Mouse (Mus musculus) kidney, embryonic 14.5 days (tissue): ENCODE data around the gene Car11. TPM values are rescaled to one million over a fixed set of nuclear protein-coding genes. Genes with fewer than 3 reads are reported as not detected.

Experiments used
- ATAC-seq: fragments of 200-750 bp; cut with Nextera tagmentation; 2 replicates; pipeline ENCODE4 v1.8.0; 2017; ENCODE audit warnings: moderate number of reproducible peaks, mild to moderate bottlenecking, moderate TSS enrichment, moderate library complexity; ENCODE audit not compliant: low FRiP score, low TSS enrichment
- H3K27ac ChIP-seq: fragments of 300-500 bp; sonication (generic); 2 replicates; pipeline ENCODE4 v1.5.1; 2014; ENCODE audit warnings: low read depth, mild to moderate bottlenecking, low read length, moderate library complexity, mixed read lengths
- H3K27me3 ChIP-seq: fragments of 300-500 bp; sonication (generic); 2 replicates; pipeline ENCODE4 v1.6.1; 2014; ENCODE audit warnings: mild to moderate bottlenecking, low read length; ENCODE audit not compliant: control insufficient read depth, insufficient read depth
- H3K36me3 ChIP-seq: fragments of 300-500 bp; sonication (generic); 2 replicates; pipeline ENCODE4 v1.6.1; 2014; ENCODE audit warnings: low read length, mixed read lengths; ENCODE audit not compliant: control insufficient read depth, insufficient read depth
- H3K4me1 ChIP-seq: fragments of 300-500 bp; sonication (generic); 2 replicates; pipeline ENCODE4 v1.6.1; 2014; ENCODE audit warnings: low read length, mixed read lengths; ENCODE audit not compliant: control insufficient read depth, insufficient read depth
- H3K4me2 ChIP-seq: fragments of 300-500 bp; sonication (generic); replicated peaks from 2 replicates; pipeline ENCODE4 v1.6.1; 2014; ENCODE audit warnings: low read depth, mild to moderate bottlenecking, low read length
- H3K4me3 ChIP-seq: fragments of 300-500 bp; sonication (generic); 2 replicates; pipeline ENCODE4 v1.5.1; 2014; ENCODE audit warnings: mild to moderate bottlenecking, low read length
- H3K9ac ChIP-seq: fragments of 300-500 bp; sonication (generic); 2 replicates; pipeline ENCODE4 v1.6.1; 2014; ENCODE audit warnings: low read depth, mild to moderate bottlenecking, low read length, moderate library complexity
- H3K9me3 ChIP-seq: fragments of 300-500 bp; sonication (generic); 2 replicates; pipeline ENCODE4 v1.6.1; 2016; ENCODE audit warnings: low read length; ENCODE audit not compliant: control insufficient read depth
- WGBS: fragments of 180-500 bp; shearing (Covaris S2); extraction: QIAGEN DNeasy Blood & Tissue Kit; methylation state at CpG from one replicate; pipeline ENCODE4 v1.1.7; 2014; 5-methylcytosine and 5-hydroxymethylcytosine counted together
- polyA plus RNA-seq: library from polyadenylated mRNA; unstranded; fragments of >200 nt; fragmentation: Nextera tagmentation; extraction: Ambion mirVana; gene quantifications from 2 replicates; pipeline ENCODE4 v1.2.1, GENCODE M21; 2014

Gene Car11
- polyA plus RNA-seq, 1 experiment from 2014 or later, result 6.9 TPM

DNA sequence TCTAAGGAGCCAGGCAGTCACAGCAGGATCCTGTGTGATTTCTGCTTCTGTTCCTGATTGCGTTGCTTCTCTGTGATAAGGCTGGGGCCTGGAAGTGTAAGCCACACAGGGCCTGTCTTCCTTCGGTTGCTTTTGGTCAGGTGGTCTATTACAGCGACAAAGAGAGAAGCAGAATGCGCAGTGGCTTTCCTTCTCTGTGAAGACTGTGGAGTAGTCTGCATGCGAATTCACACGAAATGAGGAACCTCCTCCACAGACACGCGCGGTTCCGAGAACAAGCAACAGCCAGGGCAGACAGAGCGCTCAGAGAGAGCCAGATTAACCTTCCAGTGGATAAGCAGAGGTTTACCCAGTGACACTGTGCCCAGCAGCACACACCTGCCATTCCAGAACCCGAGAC, 41.7 kb downstream of the Car11 start:
- ATAC-seq, result no peak
- Histone ChIP-seq H3K27ac (no peak overlapping the region), H3K4me3 (no peak overlapping the region), H3K4me2 (no peak overlapping the region), H3K27me3 (no peaks in the 10 kb centered on the region), H3K36me3 (no peaks in the 10 kb centered on the region), H3K9me3 (no peaks in the 10 kb centered on the region), H3K9ac (no peak overlapping the region), H3K4me1 (no peaks in the 10 kb centered on the region)
- WGBS, result 94% methylated on average over 12 of the region's 12 CpGs

DNA sequence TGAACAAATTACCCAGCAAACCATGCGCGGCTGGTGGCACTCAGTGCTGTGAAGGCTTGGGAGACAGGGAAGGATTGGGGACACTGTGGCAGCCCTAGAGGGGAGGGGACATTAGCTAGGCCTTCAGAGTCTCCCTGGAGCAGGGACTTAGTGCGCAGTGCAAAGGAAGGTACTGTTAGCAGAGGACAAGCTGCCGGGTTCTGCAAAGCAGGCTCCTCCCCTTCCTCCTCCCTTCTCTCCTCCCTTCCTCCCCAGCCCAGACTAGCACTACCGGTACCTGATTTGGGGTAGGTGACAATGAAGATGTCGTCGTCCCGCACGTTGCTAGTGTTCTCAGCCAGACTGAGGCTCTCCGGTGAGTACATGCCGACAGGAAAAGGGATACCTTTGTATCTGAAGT, 42.1 kb downstream of the Car11 start:
- Histone ChIP-seq H3K4me1 (no peaks in the 10 kb centered on the region), H3K9me3 (peaks cover 3% of the 10 kb centered on the region; the same call in 1 of the 2 replicates), H3K9ac (no peak overlapping the region), H3K27ac (no peak overlapping the region), H3K36me3 (no peaks in the 10 kb centered on the region), H3K27me3 (no peaks in the 10 kb centered on the region), H3K4me2 (peak overlapping the region; percentile 46), H3K4me3 (peak overlapping the region; percentile 30)
- ATAC-seq, result 0 out of 2 replicates have a peak, but pooled peaks have one; percentile 25
- whole genome bisulfite sequencing, result 35% methylated on average over 11 of the region's 11 CpGs

DNA sequence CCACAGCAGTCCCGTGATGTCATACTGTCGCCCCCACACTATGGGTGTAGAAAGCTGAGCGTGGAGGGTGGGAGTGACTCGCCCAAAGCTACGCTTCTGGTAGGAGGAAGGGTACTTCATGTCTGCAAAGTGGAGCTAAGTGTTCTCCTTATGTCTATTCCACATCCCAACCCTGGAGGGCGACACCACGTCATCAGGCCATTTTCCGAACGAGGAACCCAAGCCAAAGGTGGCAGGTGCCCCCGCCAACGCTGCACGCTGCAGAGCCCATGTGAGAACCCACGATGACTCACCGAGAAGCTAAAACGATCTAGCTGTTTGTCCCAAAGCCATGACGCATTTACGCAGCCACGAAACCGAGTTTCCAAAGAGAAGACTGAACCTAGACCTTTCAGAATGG, 42.7 kb downstream of the Car11 start:
- 43% methylated on average over 19 of the region's 19 CpGs for WGBS
- Histone ChIP-seq H3K4me3 (peak overlapping the region; percentile 30), H3K27me3 (no peaks in the 10 kb centered on the region), H3K4me1 (no peaks in the 10 kb centered on the region), H3K27ac (no peak overlapping the region), H3K9me3 (peaks cover 4% of the 10 kb centered on the region; the same call in 1 of the 2 replicates), H3K9ac (no peak overlapping the region), H3K4me2 (peak overlapping the region; percentile 46), H3K36me3 (no peaks in the 10 kb centered on the region)
- ATAC-seq, result no peak

DNA sequence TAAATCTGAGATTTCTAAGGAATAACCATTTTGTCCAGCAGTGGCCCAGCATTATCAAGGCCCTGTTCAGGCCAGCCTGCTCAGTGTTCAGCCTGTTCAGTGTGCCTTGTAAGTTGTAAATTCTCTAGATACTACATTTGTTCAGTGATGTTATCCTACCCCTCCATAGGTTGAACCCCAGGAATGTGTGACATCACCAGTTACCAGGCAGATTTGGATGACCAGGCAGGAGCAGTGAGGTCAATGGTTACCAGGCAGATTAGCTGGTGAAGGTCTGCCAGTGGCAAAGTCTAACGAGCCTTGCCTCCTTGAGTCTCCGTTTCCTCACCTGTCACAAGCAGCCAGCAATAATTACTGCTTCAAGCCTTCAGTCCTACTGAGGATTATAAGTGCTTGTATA, 44.7 kb downstream of the Car11 start:
- Histone ChIP-seq H3K27ac (no peak overlapping the region), H3K4me1 (peaks cover 4% of the 10 kb centered on the region; the same call in 1 of the 2 replicates), H3K36me3 (no peaks in the 10 kb centered on the region), H3K9me3 (peaks cover 4% of the 10 kb centered on the region; the same call in 1 of the 2 replicates), H3K4me2 (no peak overlapping the region), H3K27me3 (no peaks in the 10 kb centered on the region), H3K4me3 (no peak overlapping the region), H3K9ac (no peak overlapping the region)
- 28% methylated on average over 2 of the region's 2 CpGs for WGBS
- peak; percentile 56 for ATAC-seq

DNA sequence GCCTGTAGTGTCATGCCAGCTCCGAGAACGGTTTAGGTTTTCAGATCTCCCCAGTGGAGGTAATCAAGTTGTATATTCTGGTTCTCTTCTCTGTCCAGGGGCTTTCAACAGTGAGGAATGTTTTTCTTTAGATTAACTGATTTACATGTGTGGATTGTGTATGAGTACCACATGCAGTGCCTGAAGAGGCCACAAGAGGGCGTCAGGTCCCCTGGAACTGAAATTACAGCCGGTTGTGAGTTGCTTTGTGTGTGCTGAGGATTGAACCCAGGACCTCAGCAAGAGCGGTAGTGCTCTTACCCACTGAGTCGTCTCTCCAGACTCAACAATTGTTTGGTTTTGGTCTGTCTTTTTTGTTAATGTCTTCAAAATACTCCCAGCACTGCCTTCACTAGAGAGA, 46.9 kb downstream of the Car11 start:
- H3K27ac ChIP-seq, result no peak overlapping the region
- peaks cover 8% of the 10 kb centered on the region for H3K4me1 ChIP-seq
- H3K4me2 ChIP-seq, result no peak overlapping the region
- no peak overlapping the region for H3K9ac ChIP-seq
- peaks cover 4% of the 10 kb centered on the region; the same call in 1 of the 2 replicates for H3K9me3 ChIP-seq
- no peak overlapping the region for H3K4me3 ChIP-seq
- WGBS, result 73% methylated on average over 6 of the region's 6 CpGs
- H3K27me3 ChIP-seq, result no peaks in the 10 kb centered on the region
- ATAC-seq, result no peak
- no peaks in the 10 kb centered on the region for H3K36me3 ChIP-seq

DNA sequence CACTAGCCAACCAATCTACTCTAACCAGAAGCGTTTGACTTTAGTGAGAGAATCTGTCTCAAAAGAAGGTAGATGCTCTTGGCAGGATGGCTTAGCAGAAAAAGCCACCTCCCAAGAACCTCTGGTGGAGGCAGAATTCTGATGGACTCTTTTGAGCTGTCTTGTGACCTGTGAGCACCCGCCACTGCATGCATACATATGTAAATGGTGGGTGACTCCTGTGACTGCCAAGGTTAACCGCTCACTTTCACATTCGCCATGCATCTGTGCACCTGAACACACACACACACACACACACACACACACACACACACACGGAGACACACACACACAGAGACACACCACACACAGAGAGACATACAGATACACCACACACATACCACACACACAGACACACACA, 47.8 kb downstream of the Car11 start:
- Histone ChIP-seq H3K9me3 (peaks cover 4% of the 10 kb centered on the region; the same call in 1 of the 2 replicates), H3K4me1 (peaks cover 8% of the 10 kb centered on the region), H3K4me3 (no peak overlapping the region), H3K27ac (no peak overlapping the region), H3K4me2 (no peak overlapping the region), H3K36me3 (no peaks in the 10 kb centered on the region), H3K9ac (no peak overlapping the region), H3K27me3 (no peaks in the 10 kb centered on the region)
- WGBS, result 91% methylated on average over 5 of the region's 5 CpGs
- ATAC-seq, result no peak

DNA sequence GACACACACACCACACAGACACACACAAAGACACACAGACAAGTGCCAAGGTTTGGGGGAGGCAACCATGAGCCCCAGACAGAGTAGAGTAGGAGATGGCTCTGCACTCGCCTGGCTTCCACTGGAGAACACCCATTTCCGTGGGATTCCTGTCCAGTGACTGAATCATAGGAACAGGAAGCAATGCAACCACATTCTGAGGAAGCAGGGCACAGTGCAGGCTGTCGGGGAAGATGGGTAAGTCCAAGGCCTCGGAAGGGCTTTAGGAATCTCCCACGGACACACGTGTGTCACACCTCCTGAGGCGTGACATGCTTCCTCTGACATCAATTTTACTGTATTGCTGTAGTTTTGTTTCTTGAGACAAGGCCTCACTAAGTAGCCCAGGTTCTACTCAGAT, 48.5 kb downstream of the Car11 start:
- no peak overlapping the region for H3K9ac ChIP-seq
- no peaks in the 10 kb centered on the region for H3K27me3 ChIP-seq
- no peaks in the 10 kb centered on the region for H3K36me3 ChIP-seq
- H3K4me3 ChIP-seq, result no peak overlapping the region
- no peak overlapping the region for H3K27ac ChIP-seq
- H3K9me3 ChIP-seq, result peaks cover 4% of the 10 kb centered on the region; the same call in 1 of the 2 replicates
- peaks cover 8% of the 10 kb centered on the region for H3K4me1 ChIP-seq
- WGBS, result 70% methylated on average over 7 of the region's 7 CpGs
- ATAC-seq, result no peak
- H3K4me2 ChIP-seq, result no peak overlapping the region

DNA sequence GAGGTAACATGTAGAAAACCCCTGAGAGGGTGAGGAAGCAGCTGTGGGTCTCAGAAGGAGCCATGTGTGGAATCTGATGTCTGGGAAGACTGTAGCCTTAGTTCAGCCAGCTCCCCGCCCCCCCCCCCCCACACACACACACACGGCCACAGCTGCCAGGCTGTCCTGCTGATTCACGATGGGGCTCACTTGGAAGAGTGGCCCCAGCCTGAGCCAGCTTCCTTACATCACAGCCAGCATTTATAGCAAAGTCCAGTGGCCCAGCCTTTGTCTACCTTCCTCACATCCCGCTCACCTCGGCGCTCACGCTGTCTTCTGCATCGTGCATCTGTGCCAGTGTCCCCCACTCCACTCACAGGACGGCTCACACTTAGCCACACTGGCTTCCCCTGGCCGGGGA, 49.8 kb downstream of the Car11 start:
- H3K36me3 ChIP-seq, result no peaks in the 10 kb centered on the region
- WGBS, result 33% methylated on average over 9 of the region's 10 CpGs
- H3K9ac ChIP-seq, result no peak overlapping the region
- H3K4me2 ChIP-seq, result no peak overlapping the region
- no peaks in the 10 kb centered on the region for H3K27me3 ChIP-seq
- H3K27ac ChIP-seq, result no peak overlapping the region
- ATAC-seq, result peak; percentile 38; the same call in 1 of the 2 replicates
- no peak overlapping the region for H3K4me3 ChIP-seq
- peaks cover 8% of the 10 kb centered on the region for H3K4me1 ChIP-seq
- peaks cover 4% of the 10 kb centered on the region; the same call in 1 of the 2 replicates for H3K9me3 ChIP-seq

DNA sequence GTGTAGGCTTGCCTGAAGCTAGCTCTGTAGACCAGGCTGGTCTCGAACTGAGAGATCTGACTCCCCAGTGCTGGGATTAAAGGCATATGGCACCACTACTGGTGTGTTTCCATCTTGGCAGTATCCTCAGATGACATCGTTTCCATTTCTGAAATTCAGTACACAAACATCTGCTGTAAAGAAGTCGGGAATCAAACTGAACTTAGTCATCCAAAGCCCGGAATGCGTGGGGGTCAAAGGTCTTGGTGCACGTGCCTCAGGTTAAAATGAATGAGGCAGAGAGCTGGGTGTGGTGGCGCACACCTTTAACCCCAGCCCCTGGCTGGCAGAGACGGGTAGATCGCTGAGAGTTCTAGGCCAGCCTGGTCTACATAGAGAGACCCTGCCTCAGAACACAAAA, 50.5 kb downstream of the Car11 start:
- H3K4me1 ChIP-seq, result peaks cover 8% of the 10 kb centered on the region
- H3K9ac ChIP-seq, result no peak overlapping the region
- H3K36me3 ChIP-seq, result no peaks in the 10 kb centered on the region
- H3K4me2 ChIP-seq, result no peak overlapping the region
- H3K27me3 ChIP-seq, result no peaks in the 10 kb centered on the region
- 66% methylated on average over 9 of the region's 9 CpGs for WGBS
- H3K9me3 ChIP-seq, result peaks cover 4% of the 10 kb centered on the region; the same call in 1 of the 2 replicates
- no peak overlapping the region for H3K4me3 ChIP-seq
- no peak for ATAC-seq
- no peak overlapping the region for H3K27ac ChIP-seq
